ENCODE assay signal across 8 mouse cellular contexts in genomic region chr1:39504261-39504660, GRCm38 (mm10). TPM values are rescaled to one million over a fixed set of nuclear protein-coding genes. Genes with fewer than 3 reads are reported as not detected.
DNase-seq lines count a peak whose midpoint lies in the region; TF ChIP-seq lines count a peak whose summit lies in the region.

No protein-coding gene starts in this region.

- no peaks in the 10 kb centered on the region for H3K9me3 ChIP-seq in MEL (replicated peaks; ENCODE audit: insufficient read depth, low read length)
- H3K9me3 ChIP-seq in limb, embryonic 10.5 days (replicated peaks) = no peaks in the 10 kb centered on the region

- H3K36me3 ChIP-seq in MEL (ENCODE audit: control insufficient read depth in 1 of 2, insufficient read depth in 2 of 2, low read length in 2 of 2) = no peaks in the 10 kb centered on the region
- no peaks in the 10 kb centered on the region for H3K36me3 ChIP-seq in limb, embryonic 10.5 days

- peaks cover 5 to 6% of the 10 kb centered on the region in 2 experiments for H3K27me3 ChIP-seq in MEL (ENCODE audit: control insufficient read depth in 1 of 2, insufficient read depth in 2 of 2, low read length in 2 of 2)
- H3K27me3 ChIP-seq in limb, embryonic 10.5 days (ENCODE audit: low read depth, poor library complexity, severe bottlenecking) = no peaks in the 10 kb centered on the region

- intact Hi-C loops in left cerebral cortex, postnatal 25 days (cut with DNase I) = loop anchor here (2.0 kb wide), 1 partner anchor 111 kb away; no protein-coding TSS in a partner anchor

- no peak overlapping the region for H3K4me3 ChIP-seq in MEL (ENCODE audit: control insufficient read depth in 1 of 2, insufficient read depth in 1 of 2, low read depth in 2 of 2, low read length in 2 of 2)
- H3K4me3 ChIP-seq in limb, embryonic 10.5 days = no peak overlapping the region

- TF ChIP-seq RAD21 in MEL (IDR thresholded peaks at IDR 0.05; ENCODE audit: low read depth, low read length) = peak; percentile 89

- peak; percentile 53 for DNase-seq in adrenal gland, postnatal 14 days
- no peak for DNase-seq in adrenal gland, postnatal 4 days (ENCODE audit: low spot score in 2 of 2)
- DNase-seq in layer of hippocampus, adult 11-12 months (ENCODE audit: low spot score) = peak; percentile 61
- no peak for DNase-seq in layer of hippocampus, postnatal 10 days (ENCODE audit: low spot score in 2 of 2)
- peak; percentile 64 for DNase-seq in MEL (ENCODE audit: low read depth, low spot score)
- DNase-seq in left cerebral cortex, postnatal 25 days (ENCODE audit: low spot score in 2 of 2) = peak; percentile 41 to 54
- no peak for DNase-seq in limb, embryonic 10.5 days (ENCODE audit: low spot score)
- no peak for DNase-seq in adrenal gland, adult 8-10 months

- H3K4me1 ChIP-seq in MEL (ENCODE audit: control insufficient read depth in 1 of 2, insufficient read depth in 2 of 2, low read length in 2 of 2) = no peaks in the 10 kb centered on the region
- no peaks in the 10 kb centered on the region for H3K4me1 ChIP-seq in limb, embryonic 10.5 days

- TF ChIP-seq POLR2A in MEL (IDR thresholded peaks at IDR 0.05; ENCODE audit: control insufficient read depth in 1 of 2, insufficient read depth in 1 of 2, low read depth in 1 of 2, low read length in 2 of 2, poor library complexity in 1 of 2) = no peak

- no peak for TF ChIP-seq EP300 in MEL (IDR thresholded peaks at IDR 0.05; ENCODE audit: low read depth in 1 of 2, low read length in 2 of 2)

- WGBS in limb, embryonic 10.5 days = 21% methylated on average over 1 of the region's 1 CpGs

- TF ChIP-seq CTCF in MEL (IDR thresholded peaks at IDR 0.05 in 2 of 3, conservative IDR thresholded peaks at IDR 0.05 in 1 of 3; ENCODE audit: control insufficient read depth in 1 of 3, insufficient read depth in 1 of 3, low read depth in 2 of 3, low read length in 3 of 3, poor library complexity in 1 of 3, severe bottlenecking in 1 of 3) = peak; percentile 50 to 79 (median 70)

- H3K9ac ChIP-seq in MEL (ENCODE audit: control insufficient read depth, low read depth, low read length, poor library complexity, severe bottlenecking) = no peak overlapping the region

- no peaks in the 10 kb centered on the region for H3K79me2 ChIP-seq in MEL (ENCODE audit: control insufficient read depth, insufficient read depth, low read length, poor library complexity)

- no peak overlapping the region for H3K27ac ChIP-seq in MEL (ENCODE audit: control insufficient read depth, low read depth, low read length)
- H3K27ac ChIP-seq in limb, embryonic 10.5 days = no peak overlapping the region

TF ChIP-seq in MEL, 35 proteins besides CTCF, POLR2A, EP300 and RAD21:
- no peak for TF ChIP-seq TAL1 (IDR thresholded peaks at IDR 0.05; ENCODE audit: low read length)
- no peak for TF ChIP-seq E2F4 (IDR thresholded peaks at IDR 0.05; ENCODE audit: borderline replicate concordance, low read depth, low read length)
- TF ChIP-seq ZC3H11A (IDR thresholded peaks at IDR 0.05; ENCODE audit: low read depth, low read length) = peak; percentile 90
- no peak for TF ChIP-seq ZMIZ1 (IDR thresholded peaks at IDR 0.05; ENCODE audit: low read depth, low read length)
- peak; percentile 74; the same call in 1 of the 2 replicates for TF ChIP-seq MYC (IDR thresholded peaks at IDR 0.05; ENCODE audit: low read depth, low read length)
- peak; percentile 87 for TF ChIP-seq SMC3 (IDR thresholded peaks at IDR 0.05; ENCODE audit: low read depth, low read length)

RNA-seq across cellular contexts. Expression of gene Tbc1d8, which starts 25.7 kb away (rescaled TPM):
- 9.3 and 10.6 TPM in 2 replicates for total RNA-seq in adrenal gland, postnatal 14 days (2021)
- total RNA-seq in adrenal gland, postnatal 4 days (2021) = 10 to 100 TPM; 10.1 to 10.8 TPM
- 10 to 100 TPM; 14.9 to 15.0 TPM for total RNA-seq in layer of hippocampus, postnatal 10 days (2021)
- total RNA-seq in MEL (2012; rRNA removed) = 1.5 TPM in 2 replicates
- polyA plus RNA-seq in MEL (2012; ENCODE audit: insufficient read depth in 1 of 2, insufficient read length in 2 of 2, low read depth in 1 of 2, low replicate concordance in 2 of 2, missing spikeins in 1 of 2) = 1 to 10 TPM in 1 of 2 experiments, not detected in 1; 2.4 TPM
- total RNA-seq in left cerebral cortex, postnatal 25 days (2021) = 10 to 100 TPM; 14.2 to 23.3 TPM
- 3.6 and 5.1 TPM in 2 replicates for polyA plus RNA-seq in limb, embryonic 10.5 days (2016; fragmentation: Nextera tagmentation; extraction: Ambion mirVana)
- total RNA-seq in adrenal gland, adult 8-10 months (2022) = 10 to 100 TPM in 2 of 4 experiments, 1 to 10 TPM in 2; 6.8 to 15.1 (median 11.5) TPM

RNA-seq across cellular contexts. Expression of gene Cnot11, which starts 30.5 kb away (rescaled TPM):
- total RNA-seq in adrenal gland, postnatal 14 days (2021) = 17.4 and 20.4 TPM in 2 replicates
- 10 to 100 TPM; 26.3 to 28.7 TPM for total RNA-seq in adrenal gland, postnatal 4 days (2021)
- total RNA-seq in layer of hippocampus, postnatal 10 days (2021) = 10 to 100 TPM; 23.8 to 24.2 TPM
- total RNA-seq in MEL (2012; rRNA removed) = 20.0 and 21.1 TPM in 2 replicates
- 10 to 100 TPM; 37.9 to 46.0 TPM for polyA plus RNA-seq in MEL (2012; ENCODE audit: insufficient read depth in 1 of 2, insufficient read length in 2 of 2, low read depth in 1 of 2, low replicate concordance in 2 of 2, missing spikeins in 1 of 2)
- total RNA-seq in left cerebral cortex, postnatal 25 days (2021) = 10 to 100 TPM; 24.4 to 24.6 TPM
- 23.1 and 26.0 TPM in 2 replicates for polyA plus RNA-seq in limb, embryonic 10.5 days (2016; fragmentation: Nextera tagmentation; extraction: Ambion mirVana)
- 10 to 100 TPM; 20.6 to 25.8 (median 22.9) TPM for total RNA-seq in adrenal gland, adult 8-10 months (2022)

Comparison
In these comparisons a context has a peak if more than half of its experiments do, and no peak if none do; other contexts are left out.
1. DNase-seq: peak in adrenal gland, postnatal 14 days (single experiment), layer of hippocampus, adult 11-12 months (single experiment), MEL (single experiment) and left cerebral cortex, postnatal 25 days (2 of 2); none in adrenal gland, postnatal 4 days (0 of 2), layer of hippocampus, postnatal 10 days (0 of 2), limb, embryonic 10.5 days (single experiment) and adrenal gland, adult 8-10 months (single experiment).